Mouse (Mus musculus): Measurements from ENCODE around the gene Scn4a. TPM values are rescaled to one million over a fixed set of nuclear protein-coding genes. Genes with fewer than 3 reads are reported as not detected.

The Scn4a gene
- polyA plus RNA-seq, 1 experiment = 0.92 TPM

- Histone ChIP-seq H3K36me3 (ENCODE audit: control insufficient read depth, insufficient read depth, low read length) (no peaks in the 10 kb centered on the region), H3K27ac (ENCODE audit: control insufficient read depth, insufficient read depth, low read length) (no peak overlapping the region), H3K4me1 (replicated peaks; ENCODE audit: control insufficient read depth, insufficient read depth, low read length) (no peaks in the 10 kb centered on the region), H3K4me3 (ENCODE audit: control insufficient read depth, insufficient read depth, low read length) (no peak overlapping the region), H3K27me3 (ENCODE audit: control insufficient read depth, insufficient read depth, low read length) (no peaks in the 10 kb centered on the region)
- WGBS = 92% methylated on average over 7 of the region's 7 CpGs
- no peak for DNase-seq
- TF ChIP-seq CTCF (IDR thresholded peaks at IDR 0.05; ENCODE audit: borderline replicate concordance, control insufficient read depth, extremely low read depth, insufficient read depth, low read length, poor library complexity) = no peak
- TF ChIP-seq POLR2A (IDR thresholded peaks at IDR 0.05; ENCODE audit: control insufficient read depth, extremely low read depth, insufficient read depth, low read length, poor library complexity) = no peak
Measured at GRCm38 (mm10) chr11:106338870-106339269, 14.2 kb downstream of the Scn4a start.

- no peaks in the 10 kb centered on the region for H3K4me1 ChIP-seq (replicated peaks; ENCODE audit: control insufficient read depth, insufficient read depth, low read length)
- TF ChIP-seq POLR2A (IDR thresholded peaks at IDR 0.05; ENCODE audit: control insufficient read depth, extremely low read depth, insufficient read depth, low read length, poor library complexity) (no peak), CTCF (IDR thresholded peaks at IDR 0.05; ENCODE audit: borderline replicate concordance, control insufficient read depth, extremely low read depth, insufficient read depth, low read length, poor library complexity) (no peak)
- WGBS = 87% methylated on average over 5 of the region's 5 CpGs
- no peak overlapping the region for H3K4me3 ChIP-seq (ENCODE audit: control insufficient read depth, insufficient read depth, low read length)
- H3K27ac ChIP-seq (ENCODE audit: control insufficient read depth, insufficient read depth, low read length) = no peak overlapping the region
- DNase-seq = no peak
- H3K36me3 ChIP-seq (ENCODE audit: control insufficient read depth, insufficient read depth, low read length) = no peaks in the 10 kb centered on the region
- H3K27me3 ChIP-seq (ENCODE audit: control insufficient read depth, insufficient read depth, low read length) = no peaks in the 10 kb centered on the region
Measured at GRCm38 (mm10) chr11:106338029-106338428, 15.1 kb downstream of the Scn4a start.

DNA sequence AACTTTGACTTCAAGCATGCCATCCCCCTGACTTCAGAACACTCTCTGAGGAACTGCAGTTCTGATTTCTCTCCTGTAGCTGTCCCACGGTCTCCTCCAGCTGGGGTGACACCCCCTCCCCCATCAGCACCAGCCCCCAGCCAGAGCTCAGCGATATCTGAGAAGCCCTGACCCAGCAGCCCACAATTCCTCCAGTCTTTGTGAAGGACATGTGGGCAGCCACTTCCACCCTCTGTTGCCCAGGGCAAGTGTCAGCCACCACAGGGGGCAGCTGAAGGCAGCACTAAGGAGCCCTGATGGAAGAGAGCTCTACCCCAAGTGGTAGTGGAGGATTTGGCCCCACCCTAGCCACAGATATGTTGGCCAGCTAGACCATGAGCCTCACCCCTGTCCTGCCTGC is 19.0 kb downstream of the Scn4a start:
- H3K27ac ChIP-seq (ENCODE audit: control insufficient read depth, insufficient read depth, low read length) = no peak overlapping the region
- H3K4me1 ChIP-seq (replicated peaks; ENCODE audit: control insufficient read depth, insufficient read depth, low read length) = no peaks in the 10 kb centered on the region; the same call in 1 of the 2 replicates
- DNase-seq = no peak
- H3K4me3 ChIP-seq (ENCODE audit: control insufficient read depth, insufficient read depth, low read length) = no peak overlapping the region
- no peaks in the 10 kb centered on the region for H3K27me3 ChIP-seq (ENCODE audit: control insufficient read depth, insufficient read depth, low read length)
- WGBS = 22% methylated on average over 2 of the region's 2 CpGs
- TF ChIP-seq POLR2A (IDR thresholded peaks at IDR 0.05; ENCODE audit: control insufficient read depth, extremely low read depth, insufficient read depth, low read length, poor library complexity) = no peak
- H3K36me3 ChIP-seq (ENCODE audit: control insufficient read depth, insufficient read depth, low read length) = no peaks in the 10 kb centered on the region

GRCm38 (mm10) chr11:106332458-106332857 is 20.6 kb downstream of the Scn4a start:
- H3K4me1 ChIP-seq (replicated peaks; ENCODE audit: control insufficient read depth, insufficient read depth, low read length) = no peaks in the 10 kb centered on the region; the same call in 1 of the 2 replicates
- H3K27ac ChIP-seq (ENCODE audit: control insufficient read depth, insufficient read depth, low read length) = no peak overlapping the region
- WGBS = 11% methylated on average over 4 of the region's 4 CpGs
- no peak overlapping the region for H3K4me3 ChIP-seq (ENCODE audit: control insufficient read depth, insufficient read depth, low read length)
- H3K27me3 ChIP-seq (ENCODE audit: control insufficient read depth, insufficient read depth, low read length) = no peaks in the 10 kb centered on the region
- no peak for DNase-seq
- TF ChIP-seq CTCF (IDR thresholded peaks at IDR 0.05; ENCODE audit: borderline replicate concordance, control insufficient read depth, extremely low read depth, insufficient read depth, low read length, poor library complexity) (no peak), POLR2A (IDR thresholded peaks at IDR 0.05; ENCODE audit: control insufficient read depth, extremely low read depth, insufficient read depth, low read length, poor library complexity) (no peak)
- H3K36me3 ChIP-seq (ENCODE audit: control insufficient read depth, insufficient read depth, low read length) = no peaks in the 10 kb centered on the region

DNA sequence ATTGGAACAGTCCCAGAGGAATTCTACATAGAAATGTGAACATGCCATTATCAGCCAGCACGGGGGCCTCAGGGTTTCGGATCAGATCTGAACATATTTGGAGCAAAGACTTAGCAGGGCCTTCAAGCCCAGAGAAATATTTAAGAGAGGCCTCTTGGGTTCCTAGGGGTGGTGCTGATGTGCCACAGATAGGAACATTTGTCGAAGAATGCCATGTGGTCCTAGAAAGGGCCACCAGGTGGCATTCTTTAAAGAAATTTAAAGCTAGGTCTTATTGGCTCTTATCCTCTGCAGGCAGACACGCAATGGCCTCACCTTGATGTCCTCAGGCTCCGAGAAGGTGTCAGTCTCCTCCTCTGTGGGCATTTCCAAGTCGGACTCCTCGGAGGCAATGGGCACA is 23.4 kb downstream of the Scn4a start:
- Histone ChIP-seq H3K36me3 (ENCODE audit: control insufficient read depth, insufficient read depth, low read length) (no peaks in the 10 kb centered on the region), H3K4me3 (ENCODE audit: control insufficient read depth, insufficient read depth, low read length) (no peak overlapping the region), H3K27ac (ENCODE audit: control insufficient read depth, insufficient read depth, low read length) (no peak overlapping the region), H3K27me3 (ENCODE audit: control insufficient read depth, insufficient read depth, low read length) (no peaks in the 10 kb centered on the region), H3K4me1 (replicated peaks; ENCODE audit: control insufficient read depth, insufficient read depth, low read length) (peaks cover 7% of the 10 kb centered on the region; the same call in 1 of the 2 replicates)
- 17% methylated on average over 7 of the region's 7 CpGs for WGBS
- TF ChIP-seq CTCF (IDR thresholded peaks at IDR 0.05; ENCODE audit: borderline replicate concordance, control insufficient read depth, extremely low read depth, insufficient read depth, low read length, poor library complexity) = no peak
- TF ChIP-seq POLR2A (IDR thresholded peaks at IDR 0.05; ENCODE audit: control insufficient read depth, extremely low read depth, insufficient read depth, low read length, poor library complexity) = no peak
- peak; percentile 68 for DNase-seq

GRCm38 (mm10) chr11:106329128-106329527 is 24.0 kb downstream of the Scn4a start:
- H3K27ac ChIP-seq (ENCODE audit: control insufficient read depth, insufficient read depth, low read length) = no peak overlapping the region
- no peak for DNase-seq
- H3K36me3 ChIP-seq (ENCODE audit: control insufficient read depth, insufficient read depth, low read length) = no peaks in the 10 kb centered on the region
- no peak overlapping the region for H3K4me3 ChIP-seq (ENCODE audit: control insufficient read depth, insufficient read depth, low read length)
- WGBS = 23% methylated on average over 6 of the region's 6 CpGs
- peaks cover 7% of the 10 kb centered on the region; the same call in 1 of the 2 replicates for H3K4me1 ChIP-seq (replicated peaks; ENCODE audit: control insufficient read depth, insufficient read depth, low read length)
- H3K27me3 ChIP-seq (ENCODE audit: control insufficient read depth, insufficient read depth, low read length) = no peaks in the 10 kb centered on the region
- TF ChIP-seq CTCF (IDR thresholded peaks at IDR 0.05; ENCODE audit: borderline replicate concordance, control insufficient read depth, extremely low read depth, insufficient read depth, low read length, poor library complexity) (no peak), POLR2A (IDR thresholded peaks at IDR 0.05; ENCODE audit: control insufficient read depth, extremely low read depth, insufficient read depth, low read length, poor library complexity) (no peak)

GRCm38 (mm10) chr11:106328521-106328920 is 24.6 kb downstream of the Scn4a start:
- H3K4me1 ChIP-seq (replicated peaks; ENCODE audit: control insufficient read depth, insufficient read depth, low read length) = peaks cover 7% of the 10 kb centered on the region; the same call in 1 of the 2 replicates
- no peaks in the 10 kb centered on the region for H3K36me3 ChIP-seq (ENCODE audit: control insufficient read depth, insufficient read depth, low read length)
- no peak for DNase-seq
- no peak for TF ChIP-seq CTCF (IDR thresholded peaks at IDR 0.05; ENCODE audit: borderline replicate concordance, control insufficient read depth, extremely low read depth, insufficient read depth, low read length, poor library complexity)
- TF ChIP-seq POLR2A (IDR thresholded peaks at IDR 0.05; ENCODE audit: control insufficient read depth, extremely low read depth, insufficient read depth, low read length, poor library complexity) = no peak
- no peak overlapping the region for H3K27ac ChIP-seq (ENCODE audit: control insufficient read depth, insufficient read depth, low read length)
- no peaks in the 10 kb centered on the region for H3K27me3 ChIP-seq (ENCODE audit: control insufficient read depth, insufficient read depth, low read length)
- H3K4me3 ChIP-seq (ENCODE audit: control insufficient read depth, insufficient read depth, low read length) = no peak overlapping the region
- WGBS = 86% methylated on average over 5 of the region's 5 CpGs
